Mouse (Mus musculus): ENCODE results near the gene Ighmbp2.
"Not testable (repeated sequence)": the region's sequence is repeated elsewhere in the genome, so short reads cannot be mapped to it uniquely, and the experiment has no call there.

Gene Ighmbp2

GRCm38 (mm10) chr19:3281886-3282285 lies 931 bp downstream of the Ighmbp2 start:
- no peak for DNase-seq

- DNase-seq, result no peak
Observed at GRCm38 (mm10) chr19:3275744-3276365, 7.0 kb downstream of the Ighmbp2 start.

GRCm38 (mm10) chr19:3273331-3273730 lies 9.5 kb downstream of the Ighmbp2 start:
- DNase-seq, result no peak

GRCm38 (mm10) chr19:3271366-3271765 lies 11.5 kb downstream of the Ighmbp2 start:
- no peak for DNase-seq

GRCm38 (mm10) chr19:3269803-3270202 lies 13.0 kb downstream of the Ighmbp2 start:
- DNase-seq, result no peak

GRCm38 (mm10) chr19:3269279-3269678 lies 13.5 kb downstream of the Ighmbp2 start:
- no peak for DNase-seq

GRCm38 (mm10) chr19:3268218-3268980 lies 14.4 kb downstream of the Ighmbp2 start:
- peak; percentile 1 for DNase-seq

- peak; percentile 1 for DNase-seq
Observed at GRCm38 (mm10) chr19:3267340-3267739, 15.5 kb downstream of the Ighmbp2 start.

- peak; percentile 1 for DNase-seq
Observed at GRCm38 (mm10) chr19:3266676-3267075, 16.1 kb downstream of the Ighmbp2 start.

GRCm38 (mm10) chr19:3266136-3266535 lies 16.7 kb downstream of the Ighmbp2 start:
- peak; percentile 0 for DNase-seq

- DNase-seq, result no peak
Observed at GRCm38 (mm10) chr19:3265180-3265579, 17.6 kb downstream of the Ighmbp2 start.

- DNase-seq, result no peak
Observed at GRCm38 (mm10) chr19:3264348-3264747, 18.5 kb downstream of the Ighmbp2 start.

GRCm38 (mm10) chr19:3261764-3262525 lies 20.9 kb downstream of the Ighmbp2 start:
- DNase-seq, result no peak

- no peak for DNase-seq
Observed at GRCm38 (mm10) chr19:3261336-3261735, 21.5 kb downstream of the Ighmbp2 start.

GRCm38 (mm10) chr19:3260591-3260990 lies 22.2 kb downstream of the Ighmbp2 start:
- no peak for DNase-seq

GRCm38 (mm10) chr19:3260016-3260415 lies 22.8 kb downstream of the Ighmbp2 start:
- no peak for DNase-seq

- DNase-seq, result not testable (repeated sequence)
Observed at GRCm38 (mm10) chr19:3225261-3225660, 57.6 kb downstream of the Ighmbp2 start.

- not testable (repeated sequence) for DNase-seq
Observed at GRCm38 (mm10) chr19:3214937-3215336, 67.9 kb downstream of the Ighmbp2 start.

Measured in right cerebral cortex, postnatal 4 days (tissue).